Mouse (Mus musculus): ENCODE data around the gene Tfap2d. TPM values are rescaled to one million over a fixed set of nuclear protein-coding genes. Genes with fewer than 3 reads are reported as not detected.

Tfap2d gene
- not detected for total RNA-seq (2023)

GRCm38 (mm10) chr1:19102631-19103030 is at the start of gene Tfap2d:
TSS of gene Tfap2d (plus strand) at chr1:19103022.

GRCm38 (mm10) chr1:19208641-19209358 is 106.0 kb downstream of the Tfap2d start, which contains the start of gene Tfap2b:
TSS of gene Tfap2b (plus strand) at chr1:19208914.

Other genes with a start within 250 kb of the Tfap2d start
- gene Tfap2b, start 105.9 kb downstream of the Tfap2d start, total RNA-seq (2023), result not detected

Measured in neutrophil, adult 59 days (primary cell).